In the genomic region with DNA sequence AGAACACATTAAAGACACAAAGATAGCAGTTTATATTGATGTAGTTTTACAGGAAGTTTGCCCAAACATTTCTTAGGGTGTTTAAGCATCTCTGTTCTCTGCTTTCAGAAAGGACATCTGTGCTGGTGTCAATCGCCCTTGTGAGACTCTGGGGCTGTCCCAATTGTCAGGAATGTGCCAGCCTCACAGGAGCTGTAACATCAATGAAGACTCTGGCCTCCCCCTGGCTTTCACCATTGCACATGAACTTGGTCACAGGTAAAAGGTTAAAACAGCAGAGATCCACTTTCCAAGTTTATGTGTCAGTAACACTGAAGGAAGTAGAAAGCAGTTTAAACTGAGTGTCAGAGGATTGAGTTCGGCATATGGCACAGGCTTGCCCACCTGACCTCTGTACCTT, we compare ENCODE assay signal across 31 mouse cellular contexts.
"Had no signal": no experiment of that assay in that cellular context is flagged by ENCODE, and none has a peak within 500 bp of the region (broad histone marks: within the 10 kb centered on the region; RNA-seq: fewer than 3 reads in every experiment).

No protein-coding gene starts in this region.

- H3K27me3 ChIP-seq: heart, embryonic 12.5 days; heart, embryonic 13.5 days; heart, embryonic 15.5 days; hindbrain, embryonic 12.5 days; hindbrain, embryonic 13.5 days; hindbrain, embryonic 15.5 days; intestine, embryonic 15.5 days; kidney, embryonic 15.5 days had no signal

- DNase-seq: heart, postnatal 10 days; heart, postnatal 14 days; heart, postnatal 36 days; kidney, adult 11 months; kidney, adult 18-20 months; kidney, adult 2 months; kidney, adult 8-10 months; kidney, adult 9 months; kidney, postnatal 10 days; kidney, postnatal 14 days; kidney, postnatal 25 days; kidney, postnatal 36 days; kidney, postnatal 4 days; layer of hippocampus, adult 9-11 months; layer of hippocampus, postnatal 36 days had no signal

- H3K4me1 ChIP-seq: heart, embryonic 10.5 days; heart, embryonic 12.5 days; heart, embryonic 13.5 days; heart, embryonic 15.5 days; hindbrain, embryonic 10.5 days; hindbrain, embryonic 12.5 days; hindbrain, embryonic 13.5 days; hindbrain, embryonic 15.5 days; intestine, embryonic 15.5 days; kidney, embryonic 15.5 days had no signal

- H3K9ac ChIP-seq: heart, embryonic 12.5 days; heart, embryonic 13.5 days; heart, embryonic 15.5 days; hindbrain, embryonic 12.5 days; hindbrain, embryonic 13.5 days; hindbrain, embryonic 14.5 days; hindbrain, embryonic 15.5 days; intestine, embryonic 15.5 days; kidney, embryonic 15.5 days had no signal

- H3K4me2 ChIP-seq: heart, embryonic 11.5 days; heart, embryonic 12.5 days; heart, embryonic 13.5 days; heart, embryonic 15.5 days; hindbrain, embryonic 12.5 days; hindbrain, embryonic 13.5 days; hindbrain, embryonic 14.5 days; hindbrain, embryonic 15.5 days; intestine, embryonic 15.5 days; kidney, embryonic 15.5 days had no signal

- H3K4me3 ChIP-seq: heart, embryonic 10.5 days; heart, embryonic 12.5 days; heart, embryonic 13.5 days; heart, embryonic 15.5 days; hindbrain, embryonic 10.5 days; hindbrain, embryonic 12.5 days; hindbrain, embryonic 13.5 days; hindbrain, embryonic 15.5 days; intestine, embryonic 15.5 days; kidney, embryonic 15.5 days; layer of hippocampus, adult 2 months; left cerebral cortex, adult 2 months had no signal

- H3K9me3 ChIP-seq: heart, embryonic 10.5 days; heart, embryonic 12.5 days; heart, embryonic 13.5 days; heart, embryonic 15.5 days; hindbrain, embryonic 10.5 days; hindbrain, embryonic 12.5 days; hindbrain, embryonic 13.5 days; hindbrain, embryonic 15.5 days; intestine, embryonic 15.5 days; kidney, embryonic 15.5 days had no signal

- H3K27ac ChIP-seq: heart, embryonic 10.5 days; heart, embryonic 13.5 days; heart, embryonic 15.5 days; hindbrain, embryonic 10.5 days; hindbrain, embryonic 12.5 days; hindbrain, embryonic 13.5 days; hindbrain, embryonic 14.5 days; hindbrain, embryonic 15.5 days; hindbrain, postnatal 0 days; intestine, embryonic 15.5 days; kidney, embryonic 15.5 days; kidney, postnatal 0 days; layer of hippocampus, adult 2 months; left cerebral cortex, adult 2 months had no signal

- H3K36me3 ChIP-seq: heart, embryonic 10.5 days; heart, embryonic 12.5 days; heart, embryonic 13.5 days; heart, embryonic 15.5 days; hindbrain, embryonic 10.5 days; hindbrain, embryonic 12.5 days; hindbrain, embryonic 13.5 days; hindbrain, embryonic 15.5 days; intestine, embryonic 15.5 days; kidney, embryonic 15.5 days had no signal
